Mouse (Mus musculus): ENCODE results near the gene Pdk4. TPM values are rescaled to one million over a fixed set of nuclear protein-coding genes. Genes with fewer than 3 reads are reported as not detected.

Pdk4 gene
- 1.9 and 4.0 TPM in 2 replicates for total RNA-seq (2012; rRNA removed)

DNA sequence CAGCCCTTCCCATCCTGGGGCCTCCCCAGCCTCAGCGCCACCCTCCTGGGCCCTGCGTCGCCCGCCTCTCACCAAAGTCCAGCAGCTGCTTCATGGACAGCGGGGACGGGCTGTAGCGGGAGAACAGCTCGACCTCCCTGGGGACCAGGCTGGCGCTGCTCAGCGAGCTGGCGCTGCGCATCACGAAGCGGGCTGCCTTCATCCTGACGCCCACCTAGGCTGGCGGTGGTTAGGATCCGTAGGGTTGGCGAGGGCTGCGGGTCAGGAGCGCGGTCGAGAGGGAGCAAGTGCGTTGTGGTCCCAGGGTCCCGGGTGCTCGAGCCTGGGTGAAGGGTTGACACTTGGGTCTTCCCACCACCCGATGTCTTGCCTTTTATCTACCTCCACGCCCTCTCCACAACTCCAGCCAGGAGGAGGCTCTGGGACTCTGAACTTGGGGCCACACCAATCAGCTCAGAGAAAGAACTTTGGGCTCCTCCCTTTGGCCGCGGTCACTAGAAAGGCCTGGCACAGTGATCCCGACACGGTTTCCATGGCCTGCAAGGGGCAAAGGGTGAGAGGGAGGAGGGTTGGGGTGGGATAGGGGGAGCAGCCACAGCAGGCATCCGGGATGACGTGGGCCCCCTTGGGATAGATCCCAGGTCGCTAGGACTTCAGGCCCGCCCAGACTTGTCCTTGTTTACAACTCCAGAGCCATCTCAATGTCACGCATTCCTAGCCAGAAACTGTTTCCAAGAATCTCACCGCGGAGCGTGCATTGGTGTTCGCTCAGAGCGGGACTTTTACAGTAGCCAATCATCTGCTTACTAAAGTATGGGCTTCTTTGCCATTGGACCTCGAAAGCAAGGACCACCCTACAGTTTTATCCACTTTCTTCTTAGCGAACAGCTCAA lies at the start of gene Pdk4:
Pdk4 (minus strand) TSS at position 349 of the 893 bp plus-strand sequence.
- peak within 1 kb of the TSS; percentile 75 to 86 for H3K4me3 ChIP-seq (ENCODE audit: insufficient read depth in 1 of 2, low read depth in 1 of 2, low read length in 2 of 2, poor library complexity in 1 of 2, severe bottlenecking in 1 of 2)
- TF ChIP-seq MAFK (IDR thresholded peaks at IDR 0.05; ENCODE audit: insufficient read depth, low read depth, low read length) (no peak), CHD2 (IDR thresholded peaks at IDR 0.05; ENCODE audit: low read depth, low read length) (peak; percentile 53)
- peak within 1 kb of the TSS; percentile 61 for H3K27ac ChIP-seq (ENCODE audit: insufficient read depth, low read depth, low read length, poor library complexity, severe bottlenecking)
- H3K9ac ChIP-seq (ENCODE audit: insufficient read depth, low read depth, low read length, poor library complexity, severe bottlenecking) = peak within 1 kb of the TSS; percentile 13
- DNase-seq (ENCODE audit: low read depth, low spot score) = peak; percentile 89
- H3K4me1 ChIP-seq (ENCODE audit: control insufficient read depth in 2 of 2, insufficient read depth in 2 of 2, low read length in 2 of 2, poor library complexity in 1 of 2) = peaks cover 2 to 5% of the 10 kb centered on the region in 2 experiments
- in situ Hi-C loops (cut with MboI; ENCODE audit: low sequenced_read_pairs in 2 of 2, unreplicated experiment in 2 of 2) = no loop called here
- no peaks in the 10 kb centered on the region for H3K9me3 ChIP-seq (ENCODE audit: control insufficient read depth, insufficient read depth, low read depth, low read length)
- peaks cover 2% of the 10 kb centered on the region; the same call in 1 of the 2 replicates for H3K36me3 ChIP-seq (ENCODE audit: control insufficient read depth, insufficient read depth, low read length, poor library complexity, severe bottlenecking)

DNA sequence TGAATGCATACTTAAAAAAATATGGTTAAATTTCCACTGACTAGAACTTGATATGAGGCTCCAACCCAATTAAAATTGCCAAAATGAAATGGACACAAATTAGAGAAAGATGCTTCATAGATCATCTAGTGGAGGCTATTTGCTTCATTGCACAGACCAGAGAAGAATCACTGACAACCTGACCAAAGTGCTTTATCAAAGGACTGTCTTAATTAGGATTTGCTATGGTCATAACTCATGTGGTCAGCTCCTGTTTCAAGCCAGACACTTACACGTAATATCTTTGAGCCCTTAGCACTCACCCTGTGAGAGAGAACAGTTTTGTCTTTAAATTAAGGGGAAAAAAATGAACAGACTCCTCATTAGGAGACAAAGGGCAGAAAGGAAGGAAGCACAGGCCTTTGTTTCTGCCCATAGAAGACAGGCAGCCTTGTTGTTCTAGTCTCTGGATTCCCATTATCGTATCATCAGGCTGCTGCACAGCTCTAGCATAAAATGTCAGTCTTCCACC lies 41.8 kb upstream of the Pdk4 start:
- no peak for TF ChIP-seq CHD2 (IDR thresholded peaks at IDR 0.05; ENCODE audit: low read depth, low read length)
- TF ChIP-seq ZNF384 (IDR thresholded peaks at IDR 0.05; ENCODE audit: low read depth, low read length) = no peak
- no peak for TF ChIP-seq HCFC1 (IDR thresholded peaks at IDR 0.05; ENCODE audit: borderline replicate concordance, insufficient read depth, low read length)
- TF ChIP-seq MAFK (IDR thresholded peaks at IDR 0.05; ENCODE audit: insufficient read depth, low read depth, low read length) = no peak
- no peak for TF ChIP-seq ZC3H11A (IDR thresholded peaks at IDR 0.05; ENCODE audit: borderline replicate concordance, low read depth, low read length)
- DNase-seq (ENCODE audit: low read depth, low spot score) = no peak
- Histone ChIP-seq H3K4me1 (ENCODE audit: control insufficient read depth in 2 of 2, insufficient read depth in 2 of 2, low read length in 2 of 2, poor library complexity in 1 of 2) (no peaks in the 10 kb centered on the region), H3K27ac (ENCODE audit: insufficient read depth, low read depth, low read length, poor library complexity, severe bottlenecking) (no peak overlapping the region), H3K4me3 (ENCODE audit: insufficient read depth in 1 of 2, low read depth in 1 of 2, low read length in 2 of 2, poor library complexity in 1 of 2, severe bottlenecking in 1 of 2) (no peak overlapping the region), H3K9ac (ENCODE audit: insufficient read depth, low read depth, low read length, poor library complexity, severe bottlenecking) (no peak overlapping the region), H3K9me3 (ENCODE audit: control insufficient read depth, insufficient read depth, low read depth, low read length) (no peaks in the 10 kb centered on the region), H3K36me3 (ENCODE audit: control insufficient read depth, insufficient read depth, low read length, poor library complexity, severe bottlenecking) (no peaks in the 10 kb centered on the region)
- in situ Hi-C loops (cut with MboI; ENCODE audit: low sequenced_read_pairs in 2 of 2, unreplicated experiment in 2 of 2) = no loop called here

DNA sequence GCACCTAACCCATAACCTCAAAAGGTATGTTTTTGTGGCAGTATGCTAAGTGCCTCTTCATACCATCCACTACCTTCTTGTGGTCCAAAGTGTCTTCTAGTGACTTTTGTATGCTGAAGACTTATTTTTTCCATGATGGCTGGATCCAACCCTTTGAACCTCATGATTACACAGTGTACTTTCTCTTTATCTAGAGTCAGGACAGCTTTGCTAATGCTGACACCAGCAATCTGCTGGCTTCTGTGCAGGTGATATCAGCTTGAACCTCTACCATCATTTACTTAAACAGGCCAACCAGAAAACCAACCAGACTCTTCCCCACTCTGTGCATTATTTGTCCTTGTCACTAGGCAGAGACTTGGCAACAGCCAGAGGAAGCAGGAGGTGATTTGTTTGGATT lies 39.6 kb upstream of the Pdk4 start:
- Histone ChIP-seq H3K4me3 (ENCODE audit: insufficient read depth in 1 of 2, low read depth in 1 of 2, low read length in 2 of 2, poor library complexity in 1 of 2, severe bottlenecking in 1 of 2) (no peak overlapping the region), H3K9ac (ENCODE audit: insufficient read depth, low read depth, low read length, poor library complexity, severe bottlenecking) (no peak overlapping the region), H3K27ac (ENCODE audit: insufficient read depth, low read depth, low read length, poor library complexity, severe bottlenecking) (no peak overlapping the region), H3K9me3 (ENCODE audit: control insufficient read depth, insufficient read depth, low read depth, low read length) (no peaks in the 10 kb centered on the region), H3K4me1 (ENCODE audit: control insufficient read depth in 2 of 2, insufficient read depth in 2 of 2, low read length in 2 of 2, poor library complexity in 1 of 2) (no peaks in the 10 kb centered on the region), H3K36me3 (ENCODE audit: control insufficient read depth, insufficient read depth, low read length, poor library complexity, severe bottlenecking) (no peaks in the 10 kb centered on the region)
- no peak for TF ChIP-seq CHD2 (IDR thresholded peaks at IDR 0.05; ENCODE audit: low read depth, low read length)
- TF ChIP-seq MAFK (IDR thresholded peaks at IDR 0.05; ENCODE audit: insufficient read depth, low read depth, low read length) = no peak
- TF ChIP-seq HCFC1 (IDR thresholded peaks at IDR 0.05; ENCODE audit: borderline replicate concordance, insufficient read depth, low read length) = no peak
- TF ChIP-seq ZNF384 (IDR thresholded peaks at IDR 0.05; ENCODE audit: low read depth, low read length) = no peak
- no peak for TF ChIP-seq ZC3H11A (IDR thresholded peaks at IDR 0.05; ENCODE audit: borderline replicate concordance, low read depth, low read length)
- in situ Hi-C loops (cut with MboI; ENCODE audit: low sequenced_read_pairs in 2 of 2, unreplicated experiment in 2 of 2) = no loop called here
- DNase-seq (ENCODE audit: low read depth, low spot score) = no peak

DNA sequence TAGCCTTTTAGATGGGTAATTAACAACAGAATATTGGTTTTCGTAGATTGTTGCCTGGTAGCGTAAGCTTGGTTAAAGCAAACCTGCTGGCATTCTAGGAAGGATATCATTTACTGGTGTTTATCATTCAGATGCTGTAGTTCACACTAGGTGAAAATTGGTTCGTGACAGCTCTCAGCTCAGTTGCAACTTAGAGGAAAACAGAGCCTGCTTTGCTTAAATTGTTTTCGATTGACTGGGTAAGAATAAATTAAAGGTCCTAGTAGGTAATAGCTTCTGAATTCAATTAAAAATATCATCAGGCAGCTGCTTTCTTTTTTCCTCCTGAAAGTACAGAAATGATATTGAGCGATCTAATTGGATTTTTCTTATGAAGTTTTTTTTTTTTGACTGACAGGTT lies 21.0 kb upstream of the Pdk4 start:
- Histone ChIP-seq H3K4me1 (ENCODE audit: control insufficient read depth in 2 of 2, insufficient read depth in 2 of 2, low read length in 2 of 2, poor library complexity in 1 of 2) (no peaks in the 10 kb centered on the region), H3K4me3 (ENCODE audit: insufficient read depth in 1 of 2, low read depth in 1 of 2, low read length in 2 of 2, poor library complexity in 1 of 2, severe bottlenecking in 1 of 2) (no peak overlapping the region), H3K9ac (ENCODE audit: insufficient read depth, low read depth, low read length, poor library complexity, severe bottlenecking) (no peak overlapping the region), H3K27ac (ENCODE audit: insufficient read depth, low read depth, low read length, poor library complexity, severe bottlenecking) (no peak overlapping the region), H3K9me3 (ENCODE audit: control insufficient read depth, insufficient read depth, low read depth, low read length) (no peaks in the 10 kb centered on the region), H3K36me3 (ENCODE audit: control insufficient read depth, insufficient read depth, low read length, poor library complexity, severe bottlenecking) (no peaks in the 10 kb centered on the region)
- TF ChIP-seq HCFC1 (IDR thresholded peaks at IDR 0.05; ENCODE audit: borderline replicate concordance, insufficient read depth, low read length) (no peak), ZNF384 (IDR thresholded peaks at IDR 0.05; ENCODE audit: low read depth, low read length) (no peak), MAFK (IDR thresholded peaks at IDR 0.05; ENCODE audit: insufficient read depth, low read depth, low read length) (no peak), ZC3H11A (IDR thresholded peaks at IDR 0.05; ENCODE audit: borderline replicate concordance, low read depth, low read length) (no peak), CHD2 (IDR thresholded peaks at IDR 0.05; ENCODE audit: low read depth, low read length) (no peak)
- in situ Hi-C loops (cut with MboI; ENCODE audit: low sequenced_read_pairs in 2 of 2, unreplicated experiment in 2 of 2) = no loop called here
- no peak for DNase-seq (ENCODE audit: low read depth, low spot score)
